Mouse (Mus musculus) spleen, embryonic (tissue): ENCODE measurements around the gene Sgcd.

Experiments used
- CTCF ChIA-PET: fragments of 350-600 bp; sonication (Branson Sonifier 250); formaldehyde crosslinking; loops from one replicate; lab custom pipeline; 2022; lab: Charles Lee

Gene Sgcd

DNA sequence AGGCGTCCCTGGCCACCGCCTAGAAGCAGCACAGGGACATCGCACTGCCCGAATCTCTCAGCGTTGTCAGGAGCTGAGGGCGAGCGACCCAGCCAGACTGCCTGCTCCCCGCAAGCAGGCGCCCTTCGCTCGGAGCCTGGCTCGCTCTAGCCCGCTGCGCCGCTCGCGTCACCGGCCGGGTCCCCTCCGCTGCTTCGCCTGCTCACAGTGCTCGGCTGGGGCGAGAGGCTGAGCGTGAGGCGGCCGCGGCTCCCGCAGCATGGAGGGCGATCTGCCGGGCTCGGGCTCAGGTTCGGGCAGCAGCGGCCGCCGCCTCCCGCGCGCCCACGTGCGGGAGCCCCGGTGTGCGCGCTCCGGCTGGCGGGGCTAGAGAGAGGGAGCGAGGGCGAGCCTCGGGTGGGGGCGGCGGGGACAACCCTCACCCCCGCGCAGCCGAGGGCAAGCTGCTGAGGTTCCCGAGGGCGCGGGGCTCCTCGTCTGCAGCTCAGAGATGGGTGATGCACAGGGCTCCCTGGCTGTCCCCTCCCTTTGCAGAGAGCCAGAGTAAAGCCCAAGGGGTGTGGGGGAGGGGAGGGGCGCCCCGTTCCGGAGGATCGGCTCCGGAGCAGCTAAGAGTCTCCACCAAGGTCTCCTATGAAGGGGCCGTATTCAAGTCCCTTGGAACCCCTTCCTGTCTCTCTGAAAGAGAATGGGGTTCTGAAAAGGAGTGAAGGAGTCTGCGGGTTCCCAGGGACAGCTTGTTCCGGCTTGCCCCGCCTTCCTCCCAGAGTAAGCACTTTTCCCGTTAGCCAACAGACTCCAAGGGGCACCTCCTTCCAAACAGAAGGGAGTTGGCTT, at the start of gene Sgcd:
Sgcd (minus strand) TSS at position 273 of the 837 bp plus-strand sequence.
- CTCF ChIA-PET = no interaction called here

GRCm38 (mm10) chr11:48038051-48038450, 49.3 kb upstream of the Sgcd start:
- CTCF ChIA-PET = no interaction called here

DNA sequence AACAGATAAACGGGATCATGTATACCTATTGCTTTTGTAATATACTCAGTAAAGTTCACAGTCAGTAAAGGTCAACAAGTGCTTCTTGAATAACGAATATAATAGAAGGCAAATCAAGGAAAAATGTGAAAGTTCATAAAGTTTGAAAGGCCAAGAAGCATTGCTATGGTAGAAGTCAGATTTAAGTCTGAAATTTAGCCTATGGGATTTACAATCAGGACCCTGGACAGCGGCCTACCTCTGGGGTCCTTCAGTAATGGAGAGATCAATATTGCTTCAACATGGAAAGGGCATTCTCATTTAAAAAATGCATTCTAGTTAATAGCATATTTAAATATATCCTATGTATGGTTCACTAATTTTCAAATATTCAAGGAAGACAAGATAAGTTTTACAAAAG, 24.1 kb upstream of the Sgcd start:
- CTCF ChIA-PET = no interaction called here

DNA sequence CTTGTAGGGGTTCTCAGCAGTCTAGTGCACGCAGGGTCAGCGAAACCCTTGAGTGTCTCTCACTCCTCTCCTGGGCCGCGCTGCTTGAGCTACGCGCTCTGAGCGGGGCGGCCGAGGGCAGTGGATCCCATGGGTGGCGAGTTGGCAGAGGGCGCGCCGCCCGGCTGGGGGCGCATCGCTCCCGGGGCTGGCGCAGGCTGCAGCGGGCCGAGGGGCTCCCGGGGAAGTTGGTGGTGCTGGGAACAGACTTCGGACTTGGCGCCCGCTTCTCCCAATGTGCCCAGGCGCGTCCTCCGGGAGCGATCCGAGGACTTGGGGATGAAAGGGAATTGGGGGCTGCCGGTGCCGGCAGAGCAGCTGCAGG, 454 bp downstream of the Sgcd start:
- CTCF ChIA-PET = no interaction called here

- CTCF ChIA-PET = no interaction called here
These were observed 889 bp downstream of the Sgcd start for GRCm38 (mm10) chr11:47987893-47988267.

DNA sequence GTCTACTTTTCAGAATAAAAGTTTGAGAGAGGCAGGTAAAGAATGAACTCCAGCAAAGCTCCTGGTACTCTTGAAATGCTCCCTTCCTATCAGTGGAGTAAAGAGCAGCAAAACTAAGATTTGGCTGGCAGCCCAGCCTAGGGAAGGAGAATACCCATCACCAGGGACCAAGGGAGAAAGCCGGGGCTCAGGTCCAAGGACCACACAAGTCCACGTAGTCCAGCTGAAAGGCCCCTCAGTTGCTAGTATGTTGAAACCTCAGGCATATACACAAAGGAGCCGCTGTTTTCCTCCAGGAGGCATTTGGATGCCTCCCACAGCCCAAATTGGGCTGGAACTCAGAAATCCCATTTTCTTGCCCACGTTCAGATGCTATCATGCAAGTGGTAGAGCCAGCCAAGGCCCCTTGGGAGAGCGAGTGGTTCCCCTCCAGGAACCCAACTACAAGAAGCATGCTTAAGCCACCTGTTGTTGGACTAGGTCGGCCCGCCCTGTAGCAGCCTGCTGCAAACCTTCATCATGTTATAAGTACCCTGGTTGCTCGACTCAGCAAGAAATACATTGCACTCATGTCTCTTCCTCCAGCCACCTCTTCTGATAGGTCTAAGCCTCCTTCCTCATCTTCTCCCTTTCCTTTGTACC, 1.4 kb downstream of the Sgcd start:
- CTCF ChIA-PET = no interaction called here

DNA sequence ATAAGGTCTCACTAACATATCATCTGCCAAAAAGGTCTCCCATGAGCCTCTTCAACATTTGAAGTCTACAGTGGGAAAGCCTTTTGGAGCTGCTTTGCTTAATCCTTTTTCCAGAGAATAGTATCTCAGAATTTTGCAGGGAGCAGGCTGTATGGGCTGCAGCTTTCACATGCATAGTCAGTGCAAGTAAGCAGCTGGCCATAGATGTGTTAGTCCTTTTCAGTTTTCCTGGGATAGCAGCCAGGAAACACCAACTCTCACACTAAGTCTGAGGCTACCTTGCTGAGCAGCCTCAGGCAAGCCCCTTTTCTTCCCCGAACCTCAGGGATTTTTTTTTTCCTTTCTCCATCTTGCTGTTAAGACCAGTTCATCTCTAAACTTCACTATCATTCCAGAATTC, 6.6 kb downstream of the Sgcd start:
- CTCF ChIA-PET = no interaction called here

GRCm38 (mm10) chr11:47981108-47981507, 7.7 kb downstream of the Sgcd start:
- CTCF ChIA-PET = no interaction called here

DNA sequence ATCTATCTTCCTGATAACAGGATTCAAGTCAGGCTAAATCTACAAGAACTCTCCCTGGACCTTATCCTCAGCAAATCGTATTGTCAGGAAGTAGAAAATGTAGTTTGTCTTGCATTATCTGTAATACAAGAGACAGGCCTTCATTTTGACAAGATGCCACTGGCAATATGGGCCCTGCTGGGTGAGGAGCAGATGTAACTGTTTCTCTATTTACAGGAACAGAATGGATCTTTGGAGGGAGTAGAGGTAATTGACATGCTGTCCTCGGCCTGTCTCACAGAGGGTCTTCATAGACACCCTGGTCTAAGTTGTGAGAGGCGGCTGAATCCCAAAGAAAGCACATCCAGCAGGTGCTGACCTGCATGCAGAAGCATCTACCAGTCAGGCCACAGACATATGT, 35.5 kb downstream of the Sgcd start:
- CTCF ChIA-PET = no interaction called here

GRCm38 (mm10) chr11:47952366-47952765, 36.4 kb downstream of the Sgcd start:
- CTCF ChIA-PET = no interaction called here

DNA sequence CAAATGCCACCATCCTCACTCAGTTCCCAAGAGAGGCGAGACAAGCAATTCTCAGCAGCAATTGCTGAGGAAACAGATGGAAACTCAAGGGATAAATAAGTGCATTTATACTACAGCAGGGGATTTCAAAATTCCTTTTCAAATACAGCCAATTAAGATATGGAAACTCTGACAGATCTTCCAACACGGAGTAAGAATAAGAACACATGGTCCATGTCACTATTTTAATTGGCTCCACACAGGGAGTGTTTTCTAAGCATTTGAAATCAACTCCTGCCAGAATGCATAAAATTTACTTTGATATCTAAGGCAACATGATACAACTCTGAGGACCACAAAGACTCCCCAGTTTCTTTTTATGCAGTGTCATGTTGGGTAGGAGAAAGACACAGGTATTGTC, 49.0 kb downstream of the Sgcd start:
- CTCF ChIA-PET = no interaction called here

DNA sequence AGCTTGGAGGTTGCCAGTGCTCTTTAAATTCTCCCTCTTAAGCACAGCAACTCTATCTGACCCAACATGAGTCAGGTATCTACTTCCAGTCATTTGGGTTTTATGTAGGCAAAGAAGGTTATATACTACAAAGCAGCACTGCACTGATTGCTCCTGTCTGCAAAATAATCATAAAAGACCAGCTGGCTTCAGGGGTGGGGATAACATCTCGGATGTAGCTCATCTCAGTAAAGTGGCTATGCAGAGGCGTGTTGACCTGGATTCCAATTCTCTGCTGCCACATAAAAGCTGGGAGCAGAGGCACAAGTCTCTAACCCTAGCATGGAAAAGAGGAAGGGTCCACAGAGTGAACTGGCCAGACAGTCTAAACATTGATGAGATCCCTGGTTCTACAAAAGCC, 71.2 kb downstream of the Sgcd start:
- CTCF ChIA-PET = no interaction called here

- CTCF ChIA-PET = no interaction called here
These were observed 97.1 kb downstream of the Sgcd start for GRCm38 (mm10) chr11:47891617-47892172.

DNA sequence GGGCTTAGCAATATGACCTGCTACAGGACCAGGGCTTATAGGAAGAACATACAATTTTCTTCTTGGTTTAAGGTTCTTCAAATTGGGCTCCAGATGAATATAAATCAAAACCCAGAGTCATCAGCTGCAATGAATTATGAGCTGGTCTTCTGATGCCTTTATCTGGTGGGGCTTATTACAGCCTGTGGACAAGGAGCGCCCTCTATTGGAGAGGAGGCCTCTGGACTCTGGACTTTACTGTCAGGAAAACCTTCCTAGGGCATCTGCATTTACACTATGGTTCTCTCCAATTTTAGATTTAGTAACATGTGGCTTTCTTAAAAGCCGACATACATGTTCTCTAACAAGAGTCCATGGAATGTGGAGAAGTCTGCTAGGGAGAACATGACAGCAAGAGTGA, 98.5 kb downstream of the Sgcd start:
- CTCF ChIA-PET = no interaction called here

GRCm38 (mm10) chr11:47885310-47885709, 103.5 kb downstream of the Sgcd start:
- CTCF ChIA-PET = no interaction called here

GRCm38 (mm10) chr11:47883545-47883944, 105.2 kb downstream of the Sgcd start:
- CTCF ChIA-PET = no interaction called here

- CTCF ChIA-PET = no interaction called here
These were observed 112.1 kb downstream of the Sgcd start for GRCm38 (mm10) chr11:47876633-47877170.

- CTCF ChIA-PET = no interaction called here
These were observed 142.9 kb downstream of the Sgcd start for GRCm38 (mm10) chr11:47845894-47846293.

DNA sequence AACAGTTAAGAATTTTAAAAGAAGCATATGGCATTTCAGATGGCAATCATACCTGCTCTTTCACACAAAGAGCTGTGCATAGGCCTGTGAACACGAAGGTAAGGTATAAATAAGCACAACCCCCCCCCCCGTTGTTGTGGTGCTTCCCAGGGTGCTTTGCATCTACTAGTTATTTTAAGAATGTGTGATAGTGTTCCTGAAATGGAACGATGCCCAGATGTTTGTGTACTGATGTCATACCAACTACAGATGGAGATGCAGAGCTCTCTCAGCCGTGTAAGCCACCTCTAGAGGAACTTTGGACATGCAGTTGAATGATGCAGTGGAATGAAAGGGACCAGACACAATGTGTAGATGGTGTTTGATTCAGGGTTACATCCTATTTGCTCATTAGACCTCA, 155.5 kb downstream of the Sgcd start:
- CTCF ChIA-PET = no interaction called here

DNA sequence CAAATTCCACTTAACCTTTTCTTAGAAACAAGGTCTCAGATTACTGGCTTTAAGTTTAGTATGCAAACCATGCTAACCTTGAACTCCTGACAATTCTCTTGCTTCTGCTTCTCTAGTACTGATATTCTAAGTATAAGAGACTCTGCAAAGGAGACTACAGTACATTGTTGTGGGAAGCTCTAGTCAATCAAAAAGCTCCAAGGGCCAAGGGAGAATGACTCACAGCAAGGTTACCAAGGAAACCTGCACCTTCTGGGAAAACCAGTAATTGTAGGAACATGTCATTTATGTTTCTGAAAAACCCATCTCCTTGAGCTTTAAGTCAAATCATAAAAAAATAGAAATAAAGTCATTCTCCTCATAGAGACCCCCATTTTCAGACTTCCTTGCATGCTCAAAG, 178.5 kb downstream of the Sgcd start:
- CTCF ChIA-PET = no interaction called here

- CTCF ChIA-PET = no interaction called here
These were observed 184.6 kb downstream of the Sgcd start for GRCm38 (mm10) chr11:47804101-47804715.

GRCm38 (mm10) chr11:47777916-47778226, 210.9 kb downstream of the Sgcd start:
- CTCF ChIA-PET = no interaction called here
